Mouse (Mus musculus): ENCODE measurements around the gene Rgl1.
A peak's percentile ranks its signal among the peaks of the same experiment; 100 is the strongest.

Rgl1 gene

GRCm38 (mm10) chr1:152581127-152581905, 184.8 kb downstream of the Rgl1 start:
- no peak for DNase-seq

- no peak for DNase-seq
These were observed 187.2 kb downstream of the Rgl1 start for GRCm38 (mm10) chr1:152578944-152579343.

DNA sequence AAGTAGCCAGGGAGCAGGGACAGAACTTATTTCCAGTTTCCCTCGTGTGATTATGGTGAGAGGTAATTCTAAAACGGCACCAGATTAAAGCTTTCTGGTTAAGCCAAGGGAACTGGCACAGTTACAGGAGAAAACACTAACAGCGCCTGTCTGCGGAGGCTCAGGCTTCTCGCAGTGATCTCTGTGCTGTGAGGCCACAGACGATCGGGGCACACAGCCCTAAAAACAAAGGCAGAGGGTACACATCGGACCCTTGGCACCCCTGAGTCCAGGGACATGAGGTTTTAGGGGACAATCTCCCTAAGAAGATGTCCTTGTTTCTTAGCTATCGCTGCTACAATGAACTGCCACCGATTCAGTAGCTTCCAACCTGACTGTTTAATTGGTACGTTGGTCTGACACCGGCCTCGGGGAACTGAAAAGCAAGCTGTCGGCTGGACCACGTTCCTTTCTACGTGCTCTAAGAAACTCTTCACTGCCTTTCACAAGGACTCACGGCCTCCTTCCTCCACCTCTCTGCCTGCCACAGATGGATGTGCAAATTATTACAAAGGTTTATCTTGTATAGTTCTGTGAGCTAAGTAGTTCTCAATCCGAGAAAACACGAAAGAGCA, 187.9 kb downstream of the Rgl1 start:
- DNase-seq = peak; percentile 54

DNA sequence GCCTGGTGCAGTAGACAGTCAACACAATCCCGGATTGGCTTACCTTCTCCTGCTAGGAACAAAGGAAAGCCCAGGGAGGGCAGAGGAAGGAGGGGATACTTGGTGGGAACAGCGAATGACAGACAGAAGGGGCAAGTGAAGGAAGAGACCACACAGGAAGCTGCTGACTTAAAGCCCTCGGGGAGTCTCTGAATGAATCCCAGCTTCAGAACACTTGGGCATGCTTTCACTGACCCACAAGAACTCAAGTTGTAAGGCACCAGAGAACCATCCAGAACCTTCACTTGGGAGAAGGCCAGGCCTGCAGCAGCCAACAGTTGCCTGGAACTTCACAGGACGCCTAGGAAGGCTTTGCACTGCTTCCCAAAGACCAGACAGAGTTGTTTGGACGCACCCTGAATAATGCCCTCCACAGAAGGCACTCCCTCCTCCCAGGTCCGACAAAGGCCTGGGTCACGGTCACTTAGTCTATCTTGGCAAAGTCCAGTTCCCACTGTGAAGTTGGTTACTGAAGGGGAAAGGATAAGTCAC, 189.5 kb downstream of the Rgl1 start:
- DNase-seq = peak; percentile 73

- no peak for DNase-seq
These were observed 191.1 kb downstream of the Rgl1 start for GRCm38 (mm10) chr1:152575096-152575495.

DNA sequence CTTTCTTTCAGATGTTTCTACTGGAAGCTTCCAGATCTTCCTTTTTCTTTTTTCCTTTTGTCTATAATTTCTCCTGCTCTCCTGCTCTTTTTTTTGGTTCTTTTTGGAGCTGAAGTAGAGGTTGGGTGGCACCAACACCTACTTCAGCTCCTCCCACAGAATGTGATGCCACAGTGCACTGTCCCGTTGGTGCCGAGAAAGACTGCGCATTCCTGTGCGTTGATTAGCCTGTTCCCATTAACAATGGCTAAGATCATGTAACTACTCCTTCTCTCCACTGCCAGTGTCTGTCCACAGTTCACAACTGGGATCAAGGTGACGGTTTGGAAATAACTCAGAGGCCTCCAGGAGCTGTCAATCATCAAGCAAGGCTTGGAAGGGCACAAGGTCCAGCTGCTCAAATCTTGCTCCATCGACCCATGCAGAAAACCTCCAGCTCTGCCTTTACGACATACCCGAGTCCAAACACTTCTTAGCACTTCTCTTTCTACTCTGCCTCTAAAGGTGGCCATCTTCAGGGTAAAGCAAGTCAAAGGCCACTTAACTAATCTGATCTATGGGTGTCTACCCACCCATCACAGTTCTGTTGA, 192.6 kb downstream of the Rgl1 start:
- DNase-seq = peak; percentile 59

DNA sequence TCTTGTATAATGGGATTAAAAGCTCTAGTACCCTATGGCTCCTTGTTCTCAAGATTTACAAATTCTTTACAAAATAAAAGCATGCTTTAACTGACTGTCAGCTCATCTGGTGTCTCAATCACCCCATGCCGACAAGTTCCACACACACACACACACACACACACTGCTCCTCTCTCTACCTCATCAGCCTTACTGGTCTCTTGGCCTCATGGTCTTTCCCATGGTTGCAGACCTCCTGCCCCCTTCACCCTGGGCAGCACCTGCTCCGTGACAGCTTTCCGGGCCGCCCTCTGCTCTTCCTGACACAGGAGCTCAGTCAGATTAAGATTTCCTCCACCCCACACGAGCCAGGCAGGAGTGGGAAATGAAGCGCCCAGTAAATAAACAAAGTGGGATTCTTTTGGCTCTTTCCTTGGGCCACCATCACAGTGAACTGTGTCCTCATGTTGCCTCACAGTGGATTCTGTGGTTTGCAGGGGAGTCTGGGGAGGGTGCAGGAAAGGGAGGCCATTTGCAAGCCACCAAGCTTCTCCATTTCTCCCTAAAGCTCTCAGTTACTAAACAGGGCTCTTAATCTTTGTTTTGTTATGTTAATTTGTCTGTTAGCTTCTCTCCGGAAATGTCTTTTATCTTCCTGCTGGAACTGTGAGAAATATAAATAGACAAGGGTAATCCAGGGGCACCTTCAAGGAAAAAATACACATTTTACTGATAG, 193.2 kb downstream of the Rgl1 start:
- DNase-seq = no peak

GRCm38 (mm10) chr1:152571340-152571739, 194.8 kb downstream of the Rgl1 start:
- DNase-seq = no peak

- DNase-seq = no peak
These were observed 195.5 kb downstream of the Rgl1 start for GRCm38 (mm10) chr1:152570681-152571080.

DNA sequence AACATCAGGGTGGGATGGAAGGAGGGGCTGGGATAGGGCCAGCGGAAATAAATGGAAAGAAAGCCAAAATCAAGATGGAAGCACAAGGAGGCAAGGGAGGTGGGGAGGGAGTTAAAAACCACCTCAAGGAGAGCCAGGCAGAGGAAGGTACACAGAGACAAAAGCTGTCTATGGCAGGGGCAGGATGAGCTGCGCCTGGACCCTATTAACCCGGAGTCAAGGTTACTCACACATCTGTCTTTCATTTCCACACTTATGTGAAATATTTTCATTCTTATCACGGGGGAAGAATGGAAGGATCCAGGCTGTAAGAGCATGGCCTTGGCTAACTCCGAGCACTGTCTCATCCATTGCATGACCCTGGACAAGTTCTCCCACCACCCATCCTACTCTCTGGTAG, 202.9 kb downstream of the Rgl1 start:
- DNase-seq = no peak

DNA sequence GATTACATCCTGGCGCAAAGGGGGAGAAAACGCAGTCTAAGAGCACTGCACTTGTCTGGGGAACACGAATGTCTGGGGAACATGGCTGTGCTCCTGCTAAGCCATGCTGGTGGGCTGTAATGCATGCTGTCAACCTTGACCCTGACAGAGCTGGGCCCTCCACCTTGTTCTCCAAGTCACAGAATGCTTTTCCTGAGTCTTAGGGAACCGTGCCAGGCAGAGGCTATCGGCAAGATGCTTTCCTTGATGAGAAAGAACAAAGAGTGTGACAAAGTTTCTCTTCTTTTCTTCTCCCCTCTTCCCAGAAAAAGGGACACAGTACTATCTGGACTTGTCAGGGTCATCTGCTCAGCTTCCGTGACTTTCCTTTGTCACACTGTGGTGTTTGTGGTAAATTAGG, 203.3 kb downstream of the Rgl1 start:
- DNase-seq = no peak

- DNase-seq = peak; percentile 75
These were observed 205.7 kb downstream of the Rgl1 start for GRCm38 (mm10) chr1:152560477-152560876.

GRCm38 (mm10) chr1:152556576-152557281, 209.4 kb downstream of the Rgl1 start:
- DNase-seq = peak; percentile 46

DNA sequence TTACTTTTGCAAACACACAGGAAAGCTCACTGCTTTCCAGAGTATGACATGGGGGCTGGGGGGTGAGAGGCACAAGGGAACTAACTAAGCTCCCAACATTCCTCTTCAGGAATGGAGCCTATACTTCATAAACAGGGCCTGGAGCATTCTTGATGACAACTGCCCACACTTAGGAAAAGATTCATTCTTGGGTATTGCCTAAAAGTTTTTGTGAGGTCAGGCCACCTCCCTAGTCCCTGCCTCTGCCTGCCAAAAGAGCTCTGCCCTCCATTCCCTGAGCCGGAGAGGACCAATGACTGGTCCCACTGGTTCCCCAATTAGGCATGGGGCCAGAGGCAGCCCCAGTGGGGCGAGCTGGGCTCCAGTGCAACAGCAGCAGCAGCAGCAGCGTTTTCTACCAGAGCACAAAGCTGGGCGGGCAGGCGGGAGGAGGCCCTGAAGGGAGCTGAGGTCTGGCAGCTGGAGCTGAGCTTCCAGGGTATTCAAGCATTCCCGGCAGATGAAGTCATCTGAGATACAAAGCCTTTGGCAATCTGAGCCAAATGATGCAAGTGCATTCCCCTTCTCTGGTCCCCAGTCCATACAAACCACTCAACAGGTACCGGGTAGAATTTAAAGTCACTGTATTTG, 210.1 kb downstream of the Rgl1 start:
- no peak for DNase-seq

DNA sequence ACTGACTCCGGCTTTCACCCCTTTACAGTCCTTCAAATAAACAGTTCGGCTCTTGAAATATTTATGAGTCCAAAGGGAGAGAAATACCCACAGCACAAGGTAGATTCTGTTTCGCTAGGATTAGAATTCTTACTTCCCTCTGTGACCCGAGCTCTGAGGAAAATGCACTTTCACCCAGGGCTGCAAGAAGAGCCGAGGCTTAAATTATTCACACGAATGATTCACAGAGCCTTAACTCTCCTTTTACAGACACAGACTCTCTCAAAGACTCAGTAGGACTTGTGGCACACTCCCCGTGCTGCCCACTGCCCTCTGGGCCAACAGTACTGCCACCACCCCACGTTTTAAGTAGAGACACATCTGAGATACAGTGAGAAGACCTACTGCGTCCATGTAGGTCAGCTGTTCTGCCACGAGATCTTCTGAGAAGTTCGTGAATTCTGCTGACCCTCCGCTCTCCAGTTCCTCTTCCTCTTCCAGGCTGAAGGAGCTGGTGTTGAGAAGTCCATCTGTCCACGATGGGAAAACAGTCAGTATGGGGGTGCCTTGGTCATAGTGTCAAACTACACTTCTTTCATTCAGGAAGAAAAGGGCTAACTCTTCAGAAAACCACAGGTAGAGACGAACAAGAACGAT, 212.1 kb downstream of the Rgl1 start:
- peak; percentile 50 for DNase-seq

GRCm38 (mm10) chr1:152550973-152551372, 215.2 kb downstream of the Rgl1 start:
- DNase-seq = no peak

DNA sequence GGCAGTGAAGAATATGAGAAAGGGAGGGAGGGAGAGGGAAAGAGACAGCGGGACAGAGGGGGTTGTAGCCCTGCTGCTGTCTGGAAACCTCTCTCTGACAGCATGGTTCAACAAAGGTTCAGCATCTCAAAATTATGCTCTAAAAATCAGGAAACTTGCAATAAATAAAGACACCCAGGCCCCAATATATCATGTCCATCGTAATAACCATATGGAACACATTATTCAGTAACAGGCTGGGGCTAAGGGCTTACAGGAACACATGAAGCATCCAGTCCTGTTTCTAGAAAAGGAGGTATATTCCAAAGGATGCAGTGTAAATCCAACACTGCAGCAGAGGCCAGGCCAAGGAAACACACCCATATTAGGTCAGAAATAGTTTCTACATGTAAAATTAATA, 215.6 kb downstream of the Rgl1 start:
- no peak for DNase-seq

DNA sequence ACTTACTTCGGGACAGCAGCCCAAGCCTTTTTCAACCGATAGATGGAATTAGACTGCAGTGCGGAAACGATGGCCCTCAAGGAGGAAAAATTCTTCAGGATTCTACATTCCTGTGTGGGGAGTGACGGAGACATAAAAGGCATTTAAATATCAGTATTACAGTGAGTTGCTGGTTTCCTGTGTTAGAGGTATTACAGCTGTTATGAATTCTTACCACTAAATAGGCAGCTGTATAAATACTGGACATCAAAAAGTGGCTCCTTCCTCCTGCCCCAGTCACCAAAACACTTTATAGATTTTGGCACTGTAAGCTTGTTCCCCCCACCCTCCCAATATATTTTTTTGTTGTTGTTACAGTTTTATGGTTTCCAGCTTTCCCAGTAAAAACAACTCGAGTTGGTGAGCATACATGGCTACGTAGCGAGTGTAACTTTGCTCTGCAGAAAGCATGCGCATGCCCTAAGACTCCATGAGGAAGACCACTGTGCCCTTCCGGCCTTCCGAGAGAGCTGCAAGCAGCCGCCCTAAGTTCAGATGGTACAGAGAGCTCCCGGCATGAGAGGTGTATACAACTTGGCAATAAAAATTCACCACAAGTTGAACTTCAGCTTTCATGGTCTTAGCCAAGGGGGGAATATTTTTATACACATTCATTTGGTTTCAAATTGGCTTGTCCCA, 217.0 kb downstream of the Rgl1 start:
- no peak for DNase-seq

- DNase-seq = no peak
These were observed 222.5 kb downstream of the Rgl1 start for GRCm38 (mm10) chr1:152543449-152544159.

- no peak for DNase-seq
These were observed 223.3 kb downstream of the Rgl1 start for GRCm38 (mm10) chr1:152542747-152543378.

Measured in kidney, adult 18-20 months (tissue).